Mouse (Mus musculus): ENCODE results near the gene Jmy. TPM values are rescaled to one million over a fixed set of nuclear protein-coding genes. Genes with fewer than 3 reads are reported as not detected.

Gene Jmy
- polyA plus RNA-seq, 1 experiment from 2014 or later, result 7.6 TPM

DNA sequence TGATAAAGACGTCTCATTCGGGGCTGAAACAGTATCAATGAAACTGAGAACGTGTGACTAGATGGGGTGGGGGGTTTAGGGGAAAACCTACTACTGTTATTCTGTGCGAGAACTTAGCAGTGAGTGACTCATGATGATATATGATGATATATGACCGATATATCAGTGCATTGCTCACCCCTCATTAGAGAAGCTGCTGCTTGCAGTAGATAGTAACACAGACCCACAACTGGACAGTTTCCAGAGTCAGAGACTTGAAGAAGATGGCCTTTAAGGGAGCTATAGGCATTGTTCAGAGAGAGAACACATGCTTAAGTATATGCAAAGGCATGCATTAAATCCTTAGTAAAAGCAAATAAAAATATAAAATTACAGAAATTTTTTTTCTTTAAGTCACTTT, 92.8 kb downstream of the Jmy start:
- no peak overlapping the region for H3K27ac ChIP-seq
- no peaks in the 10 kb centered on the region for H3K9me3 ChIP-seq (replicated peaks; ENCODE audit: low read length)
- WGBS, result 81% methylated on average over 5 of the region's 5 CpGs
- no peaks in the 10 kb centered on the region for H3K4me1 ChIP-seq (replicated peaks; ENCODE audit: insufficient read depth, low read length)
- ATAC-seq (replicated peaks; ENCODE audit: low FRiP score, low read depth), result no peak
- H3K36me3 ChIP-seq (ENCODE audit: insufficient read depth, low read length), result no peaks in the 10 kb centered on the region
- H3K27me3 ChIP-seq (ENCODE audit: insufficient read depth, low read length), result no peaks in the 10 kb centered on the region
- H3K4me2 ChIP-seq (ENCODE audit: low read length), result no peak overlapping the region
- no peak overlapping the region for H3K9ac ChIP-seq (ENCODE audit: low read depth, low read length)
- no peak for TF ChIP-seq CTCF (IDR thresholded peaks at IDR 0.05; ENCODE audit: low read depth)
- no peak overlapping the region for H3K4me3 ChIP-seq (replicated peaks; ENCODE audit: low read depth, low read length)
- DNase-seq (ENCODE audit: low spot score), result no peak

DNA sequence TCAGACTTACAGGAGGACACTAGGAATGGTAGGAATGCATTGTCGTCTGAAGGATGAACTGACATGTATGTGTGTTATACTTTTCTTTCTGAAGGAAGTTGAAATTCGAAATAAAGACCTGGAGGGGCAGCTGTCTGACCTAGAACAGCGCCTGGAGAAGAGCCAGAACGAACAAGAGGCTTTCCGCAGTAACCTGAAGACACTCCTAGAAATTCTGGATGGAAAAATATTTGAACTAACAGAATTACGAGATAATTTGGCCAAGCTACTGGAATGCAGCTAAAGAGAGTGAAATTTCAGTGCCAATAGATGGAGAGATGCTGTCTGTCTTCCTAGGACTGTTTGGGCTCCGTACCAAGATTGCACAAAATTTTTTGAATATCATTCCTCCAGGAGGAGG, 97.7 kb downstream of the Jmy start:
- WGBS, result 87% methylated on average over 7 of the region's 7 CpGs
- no peak for TF ChIP-seq CTCF (IDR thresholded peaks at IDR 0.05; ENCODE audit: low read depth)
- ATAC-seq (replicated peaks; ENCODE audit: low FRiP score, low read depth), result no peak

GRCm38 (mm10) chr13:93399710-93400216, 99.8 kb downstream of the Jmy start:
- Histone ChIP-seq H3K27me3 (ENCODE audit: insufficient read depth, low read length) (no peaks in the 10 kb centered on the region), H3K9me3 (replicated peaks; ENCODE audit: low read length) (no peaks in the 10 kb centered on the region), H3K36me3 (ENCODE audit: insufficient read depth, low read length) (no peaks in the 10 kb centered on the region), H3K4me2 (ENCODE audit: low read length) (no peak overlapping the region), H3K27ac (no peak overlapping the region), H3K4me1 (replicated peaks; ENCODE audit: insufficient read depth, low read length) (no peaks in the 10 kb centered on the region), H3K4me3 (replicated peaks; ENCODE audit: low read depth, low read length) (no peak overlapping the region), H3K9ac (ENCODE audit: low read depth, low read length) (no peak overlapping the region)
- WGBS, result 92% methylated on average over 5 of the region's 5 CpGs
- no peak for ATAC-seq (replicated peaks; ENCODE audit: low FRiP score, low read depth)
- no peak for DNase-seq (ENCODE audit: low spot score)
- no peak for TF ChIP-seq CTCF (IDR thresholded peaks at IDR 0.05; ENCODE audit: low read depth)

More for the DNA sequence above, 97.7 kb downstream of the Jmy start:
- Histone ChIP-seq H3K27ac (no peak overlapping the region), H3K4me2 (ENCODE audit: low read length) (no peak overlapping the region), H3K4me1 (replicated peaks; ENCODE audit: insufficient read depth, low read length) (no peaks in the 10 kb centered on the region), H3K9ac (ENCODE audit: low read depth, low read length) (no peak overlapping the region), H3K36me3 (ENCODE audit: insufficient read depth, low read length) (no peaks in the 10 kb centered on the region), H3K4me3 (replicated peaks; ENCODE audit: low read depth, low read length) (no peak overlapping the region), H3K9me3 (replicated peaks; ENCODE audit: low read length) (no peaks in the 10 kb centered on the region), H3K27me3 (ENCODE audit: insufficient read depth, low read length) (no peaks in the 10 kb centered on the region)
- DNase-seq (ENCODE audit: low spot score), result no peak

DNA sequence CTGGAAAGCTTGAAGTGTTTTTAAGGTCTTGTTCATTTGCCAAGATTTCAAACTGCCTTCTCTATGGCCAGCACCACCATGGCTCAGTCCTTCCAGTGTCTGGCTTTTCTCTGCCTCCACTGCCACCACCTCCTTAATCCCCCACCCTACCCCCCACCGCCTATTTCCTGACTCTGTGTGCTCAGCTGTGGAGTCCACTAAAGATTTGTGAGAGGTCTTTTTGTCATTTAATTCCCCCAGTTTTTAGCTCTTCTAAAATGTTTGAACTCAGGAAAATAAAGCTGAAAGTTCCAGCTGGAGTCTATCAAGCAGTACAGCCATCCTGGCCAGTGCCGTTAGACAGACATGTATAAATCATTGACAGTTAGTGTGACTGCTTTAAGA, 110.4 kb downstream of the Jmy start:
- Histone ChIP-seq H3K4me1 (replicated peaks; ENCODE audit: insufficient read depth, low read length) (no peaks in the 10 kb centered on the region), H3K9me3 (replicated peaks; ENCODE audit: low read length) (no peaks in the 10 kb centered on the region), H3K36me3 (ENCODE audit: insufficient read depth, low read length) (no peaks in the 10 kb centered on the region), H3K27ac (0 out of 2 replicates have a peak overlapping the region, but pooled peaks have one; percentile 13), H3K9ac (ENCODE audit: low read depth, low read length) (no peak overlapping the region), H3K27me3 (ENCODE audit: insufficient read depth, low read length) (no peaks in the 10 kb centered on the region), H3K4me2 (ENCODE audit: low read length) (no peak overlapping the region), H3K4me3 (replicated peaks; ENCODE audit: low read depth, low read length) (no peak overlapping the region)
- DNase-seq (ENCODE audit: low spot score) (peak; percentile 77), ATAC-seq (replicated peaks; ENCODE audit: low FRiP score, low read depth) (peak; percentile 49; the same call in 1 of the 2 replicates)
- no peak for TF ChIP-seq CTCF (IDR thresholded peaks at IDR 0.05; ENCODE audit: low read depth)
- WGBS, result 15% methylated on average over 2 of the region's 2 CpGs

DNA sequence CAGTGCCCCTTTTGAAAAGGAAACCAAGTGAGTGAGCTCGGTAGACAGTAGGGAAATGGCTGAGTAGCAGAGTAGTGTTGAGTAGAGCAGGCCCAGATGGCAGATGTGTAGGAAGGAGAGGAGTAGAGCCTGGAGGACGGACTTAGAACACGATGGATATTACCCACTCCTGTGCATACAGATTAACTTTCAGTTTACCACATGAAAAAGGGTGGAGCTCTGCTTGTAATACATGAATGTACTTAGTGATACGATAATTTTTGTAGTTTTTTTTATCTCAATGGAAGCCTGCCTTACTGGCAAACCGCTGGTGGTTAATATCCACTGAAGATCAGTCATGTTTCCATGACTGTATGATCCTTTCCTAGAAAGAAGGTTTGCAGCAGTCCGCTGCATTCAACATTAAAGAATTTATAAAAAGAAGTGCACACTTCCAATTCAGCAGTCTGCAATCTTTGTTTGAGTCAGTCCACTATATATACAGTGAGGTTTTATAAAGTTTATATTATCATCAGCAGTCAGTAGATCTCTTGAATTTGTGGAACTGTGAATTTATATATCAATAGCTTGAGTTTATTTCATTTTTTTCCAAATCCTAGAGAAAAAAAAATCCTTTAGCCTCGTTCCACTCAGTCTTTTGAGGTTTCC, 110.9 kb downstream of the Jmy start:
- H3K9me3 ChIP-seq (replicated peaks; ENCODE audit: low read length), result no peaks in the 10 kb centered on the region
- WGBS, result 53% methylated on average over 7 of the region's 7 CpGs
- H3K4me1 ChIP-seq (replicated peaks; ENCODE audit: insufficient read depth, low read length), result no peaks in the 10 kb centered on the region
- TF ChIP-seq CTCF (IDR thresholded peaks at IDR 0.05; ENCODE audit: low read depth), result no peak
- ATAC-seq (replicated peaks; ENCODE audit: low FRiP score, low read depth), result no peak
- peak; percentile 14 for DNase-seq (ENCODE audit: low spot score)
- no peak overlapping the region for H3K9ac ChIP-seq (ENCODE audit: low read depth, low read length)
- H3K4me3 ChIP-seq (replicated peaks; ENCODE audit: low read depth, low read length), result no peak overlapping the region
- 0 out of 2 replicates have a peak overlapping the region, but pooled peaks have one; percentile 13 for H3K27ac ChIP-seq
- no peaks in the 10 kb centered on the region for H3K36me3 ChIP-seq (ENCODE audit: insufficient read depth, low read length)
- H3K27me3 ChIP-seq (ENCODE audit: insufficient read depth, low read length), result no peaks in the 10 kb centered on the region
- no peak overlapping the region for H3K4me2 ChIP-seq (ENCODE audit: low read length)

DNA sequence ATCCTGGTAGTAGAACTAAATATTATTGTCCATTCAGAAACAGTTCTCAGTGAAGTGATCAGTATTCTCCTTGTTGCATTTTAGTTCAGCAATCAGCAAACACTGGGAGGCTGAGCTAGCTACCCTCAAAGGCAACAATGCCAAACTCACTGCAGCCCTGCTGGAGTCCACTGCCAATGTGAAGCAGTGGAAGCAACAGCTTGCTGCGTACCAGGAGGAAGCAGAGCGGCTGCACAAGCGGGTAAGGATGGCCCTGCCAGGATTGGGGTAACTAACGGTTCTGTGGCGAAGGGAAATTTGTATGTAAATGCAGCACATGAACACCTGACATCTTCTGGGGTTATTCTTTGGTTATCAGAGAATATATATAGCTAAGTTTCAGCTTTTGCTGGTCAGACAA, 112.2 kb downstream of the Jmy start:
- no peaks in the 10 kb centered on the region for H3K4me1 ChIP-seq (replicated peaks; ENCODE audit: insufficient read depth, low read length)
- no peak overlapping the region for H3K4me3 ChIP-seq (replicated peaks; ENCODE audit: low read depth, low read length)
- no peak for DNase-seq (ENCODE audit: low spot score)
- no peak overlapping the region for H3K4me2 ChIP-seq (ENCODE audit: low read length)
- no peaks in the 10 kb centered on the region for H3K27me3 ChIP-seq (ENCODE audit: insufficient read depth, low read length)
- 91% methylated on average over 5 of the region's 5 CpGs for WGBS
- H3K9me3 ChIP-seq (replicated peaks; ENCODE audit: low read length), result no peaks in the 10 kb centered on the region
- TF ChIP-seq CTCF (IDR thresholded peaks at IDR 0.05; ENCODE audit: low read depth), result no peak
- H3K27ac ChIP-seq, result no peak overlapping the region
- ATAC-seq (replicated peaks; ENCODE audit: low FRiP score, low read depth), result no peak
- no peaks in the 10 kb centered on the region for H3K36me3 ChIP-seq (ENCODE audit: insufficient read depth, low read length)
- H3K9ac ChIP-seq (ENCODE audit: low read depth, low read length), result no peak overlapping the region
